Mouse (Mus musculus) lung, adult 2 months (tissue): Measurements from ENCODE around the gene Smyd3.

ENCODE experiments used
- CTCF ChIP-seq: fragments of 200-500 bp; IDR thresholded peaks from 2 replicates; pipeline ENCODE4 v1.5.1; 2011; ENCODE audit warnings: mild to moderate bottlenecking, low read length, control low read depth; ENCODE audit not compliant: insufficient read depth
- POLR2A ChIP-seq: fragments of 200-500 bp; IDR thresholded peaks from 2 replicates; pipeline ENCODE4 v1.6.1; 2011; ENCODE audit warnings: low read depth, mild to moderate bottlenecking, control low read depth, low read length, borderline replicate concordance; ENCODE audit errors: extremely low read depth

GRCm38 (mm10) chr1:179398639-179399038 is 119.2 kb downstream of the Smyd3 start:
- TF ChIP-seq POLR2A (no peak), CTCF (no peak)
